Mouse (Mus musculus) CH12.LX (cell line): ENCODE results near the gene Tnfrsf22. TPM values are rescaled to one million over a fixed set of nuclear protein-coding genes. Genes with fewer than 3 reads are reported as not detected.
A peak's percentile ranks its signal among the peaks of the same experiment; 100 is the strongest.

ENCODE experiments used
- DNase-seq: peaks from one replicate; pipeline ENCODE4 v3.0.0-alpha.2; 2013; ENCODE audit errors: extremely low read depth
- H3K27ac ChIP-seq: 2 replicates; pipeline ENCODE4 v1.5.1; 2012; ENCODE audit warnings: low read depth, mild to moderate bottlenecking, control low read depth, moderate library complexity; ENCODE audit not compliant: insufficient read depth
- H3K27me3 ChIP-seq: replicated peaks from 2 replicates; pipeline ENCODE3; 2012; ENCODE audit warnings: inconsistent platforms
- H3K36me3 ChIP-seq, 2 experiments: replicated peaks in 1 of 2; 2 replicates each; pipeline versions ENCODE3 to v1.6.1; 2012; ENCODE audit warnings: inconsistent platforms in 1 of 2, low read length in 1 of 2, mild to moderate bottlenecking in 1 of 2, mixed read lengths in 1 of 2, moderate library complexity in 1 of 2; ENCODE audit not compliant: control insufficient read depth in 1 of 2, insufficient read depth in 1 of 2
- H3K4me1 ChIP-seq, 2 experiments: 2 replicates each; pipeline ENCODE4 v1.6.1; 2012; ENCODE audit warnings: inconsistent platforms in 1 of 2, moderate library complexity in 1 of 2; ENCODE audit not compliant: insufficient read depth in 2 of 2, control insufficient read depth in 1 of 2
- H3K4me2 ChIP-seq: 2 replicates; pipeline ENCODE4 v1.6.1; 2012; ENCODE audit warnings: low read depth, mild to moderate bottlenecking, control low read depth; ENCODE audit not compliant: poor library complexity, insufficient read depth, severe bottlenecking
- H3K4me3 ChIP-seq, 3 experiments: fragments of 150-350 bp in 1 of 3; sonication (generic) in 1 of 3; replicated peaks in 1 of 3; 2 replicates each; pipeline versions ENCODE3 to v1.5.1; 2011 to 2012; ENCODE audit warnings: low read depth in 2 of 3, low read length in 2 of 3, mild to moderate bottlenecking in 2 of 3, moderate library complexity in 2 of 3, control low read depth in 1 of 3, improper control_type of control experiment in 1 of 3, inconsistent platforms in 1 of 3, mixed read lengths in 1 of 3; ENCODE audit not compliant: poor library complexity in 1 of 3
- H3K79me2 ChIP-seq: replicated peaks from 2 replicates; pipeline ENCODE4 v1.6.1; 2012; ENCODE audit warnings: mild to moderate bottlenecking, moderate library complexity; ENCODE audit not compliant: control insufficient read depth, poor library complexity, insufficient read depth, severe bottlenecking; ENCODE audit errors: extremely low read depth
- H3K9ac ChIP-seq: 2 replicates; pipeline ENCODE4 v1.6.1; 2012; ENCODE audit warnings: low read depth, mild to moderate bottlenecking, control low read depth, moderate library complexity; ENCODE audit not compliant: insufficient read depth
- H3K9me3 ChIP-seq: replicated peaks from 2 replicates; pipeline ENCODE3; 2012; ENCODE audit warnings: low read length, inconsistent platforms, mixed read lengths
- BHLHE40 ChIP-seq: IDR thresholded peaks from 2 replicates; pipeline ENCODE4 v1.6.1; 2011; ENCODE audit warnings: mild to moderate bottlenecking, low read depth, low read length, improper control_type of control experiment
- CHD1 ChIP-seq: IDR thresholded peaks from 2 replicates; pipeline ENCODE4 v1.6.1; 2012; ENCODE audit warnings: low read depth, low read length, improper control_type of control experiment, inconsistent platforms
- CHD2 ChIP-seq: IDR thresholded peaks from 2 replicates; pipeline ENCODE4 v1.6.1; 2011; ENCODE audit warnings: low read length, improper control_type of control experiment
- CTCF ChIP-seq, 2 experiments: IDR thresholded peaks in 1 of 2; conservative IDR thresholded peaks in 1 of 2; 2 replicates each; pipeline ENCODE4 v1.5.1; 2011 to 2012; ENCODE audit warnings: low read depth in 2 of 2, low read length in 2 of 2, improper control_type of control experiment in 1 of 2, inconsistent platforms in 1 of 2, mild to moderate bottlenecking in 1 of 2, moderate library complexity in 1 of 2
- E2F4 ChIP-seq: IDR thresholded peaks from 2 replicates; pipeline ENCODE4 v1.6.1; 2011; ENCODE audit warnings: low read depth, low read length, improper control_type of control experiment; ENCODE audit not compliant: insufficient replicate concordance
- ELF1 ChIP-seq: IDR thresholded peaks from 2 replicates; pipeline ENCODE4 v1.6.1; 2014; ENCODE audit warnings: low read depth, mild to moderate bottlenecking, inconsistent platforms, low read length, improper control_type of control experiment
- EP300 ChIP-seq: IDR thresholded peaks from 2 replicates; pipeline ENCODE4 v1.6.1; 2011; ENCODE audit warnings: low read length, improper control_type of control experiment
- ETS1 ChIP-seq: conservative IDR thresholded peaks from 2 replicates; pipeline ENCODE4 v1.6.1; 2012; ENCODE audit warnings: low read depth, mild to moderate bottlenecking, inconsistent platforms, low read length, improper control_type of control experiment, moderate library complexity
- GABPA ChIP-seq: IDR thresholded peaks from 2 replicates; pipeline ENCODE4 v1.6.1; 2012; ENCODE audit warnings: low read depth, low read length, improper control_type of control experiment, inconsistent platforms; ENCODE audit not compliant: insufficient replicate concordance
- HCFC1 ChIP-seq: IDR thresholded peaks from 2 replicates; pipeline ENCODE4 v1.6.1; 2012; ENCODE audit warnings: low read depth, mild to moderate bottlenecking, inconsistent platforms, low read length, improper control_type of control experiment
- IRF4 ChIP-seq: IDR thresholded peaks from 2 replicates; pipeline ENCODE4 v1.6.1; 2014; ENCODE audit warnings: low read depth, mild to moderate bottlenecking, inconsistent platforms, low read length, improper control_type of control experiment
- JUN ChIP-seq: IDR thresholded peaks from 2 replicates; pipeline ENCODE4 v1.6.1; 2011; ENCODE audit warnings: low read depth, mild to moderate bottlenecking, low read length, improper control_type of control experiment, moderate library complexity; ENCODE audit not compliant: insufficient read depth
- JUND ChIP-seq: conservative IDR thresholded peaks from 2 replicates; pipeline ENCODE4 v1.6.1; 2011; ENCODE audit warnings: low read depth, low read length, improper control_type of control experiment
- KAT2A ChIP-seq: IDR thresholded peaks from 2 replicates; pipeline ENCODE4 v1.6.1; 2012; ENCODE audit warnings: low read length, improper control_type of control experiment, inconsistent platforms; ENCODE audit not compliant: insufficient replicate concordance
- MAFK ChIP-seq: IDR thresholded peaks from 2 replicates; pipeline ENCODE4 v1.6.1; 2011; ENCODE audit warnings: low read length, improper control_type of control experiment; ENCODE audit not compliant: insufficient replicate concordance
- MAX ChIP-seq: IDR thresholded peaks from 2 replicates; pipeline ENCODE4 v1.6.1; 2011; ENCODE audit warnings: low read length, improper control_type of control experiment
- MAZ ChIP-seq: IDR thresholded peaks from 2 replicates; pipeline ENCODE4 v1.6.1; 2012; ENCODE audit warnings: low read depth, mild to moderate bottlenecking, inconsistent platforms, low read length, improper control_type of control experiment, moderate library complexity
- MEF2A ChIP-seq: IDR thresholded peaks from 2 replicates; pipeline ENCODE4 v1.6.1; 2014; ENCODE audit warnings: low read depth, mild to moderate bottlenecking, inconsistent platforms, low read length, improper control_type of control experiment, borderline replicate concordance
- MXI1 ChIP-seq: IDR thresholded peaks from 2 replicates; pipeline ENCODE4 v1.6.1; 2011; ENCODE audit warnings: mild to moderate bottlenecking, low read depth, low read length, improper control_type of control experiment
- MYC ChIP-seq: IDR thresholded peaks from 2 replicates; pipeline ENCODE4 v1.6.1; 2011; ENCODE audit warnings: low read depth, mild to moderate bottlenecking, improper control_type of control experiment, low read length
- NELFE ChIP-seq: IDR thresholded peaks from 2 replicates; pipeline ENCODE4 v1.6.1; 2011; ENCODE audit warnings: low read depth, low read length, improper control_type of control experiment
- NRF1 ChIP-seq: IDR thresholded peaks from 2 replicates; pipeline ENCODE4 v1.6.1; 2014; ENCODE audit warnings: low read depth, mild to moderate bottlenecking, inconsistent platforms, low read length, improper control_type of control experiment, moderate library complexity
- PAX5 ChIP-seq: IDR thresholded peaks from 2 replicates; pipeline ENCODE4 v1.6.1; 2012; ENCODE audit warnings: low read length, inconsistent platforms, mixed read lengths
- POLR2A ChIP-seq: IDR thresholded peaks from 2 replicates; pipeline ENCODE4 v1.6.1; 2011; ENCODE audit warnings: low read depth, mild to moderate bottlenecking, improper control_type of control experiment, low read length
- POLR2AphosphoS2 ChIP-seq: IDR thresholded peaks from 2 replicates; pipeline ENCODE4 v1.6.1; 2011; ENCODE audit warnings: low read depth, low read length, improper control_type of control experiment
- RAD21 ChIP-seq: IDR thresholded peaks from 2 replicates; pipeline ENCODE4 v1.6.1; 2011; ENCODE audit warnings: low read depth, mild to moderate bottlenecking, low read length, improper control_type of control experiment, moderate library complexity
- RCOR1 ChIP-seq: conservative IDR thresholded peaks from 2 replicates; pipeline ENCODE4 v1.6.1; 2012; ENCODE audit warnings: low read depth, mild to moderate bottlenecking, inconsistent platforms, low read length, improper control_type of control experiment
- SIN3A ChIP-seq: IDR thresholded peaks from 2 replicates; pipeline ENCODE4 v1.6.1; 2012; ENCODE audit warnings: low read length, improper control_type of control experiment, inconsistent platforms
- SMC3 ChIP-seq: IDR thresholded peaks from 2 replicates; pipeline ENCODE4 v1.6.1; 2011; ENCODE audit warnings: low read depth, low read length, improper control_type of control experiment
- TBP ChIP-seq: conservative IDR thresholded peaks from 2 replicates; pipeline ENCODE4 v1.6.1; 2011; ENCODE audit warnings: low read depth, low read length, improper control_type of control experiment
- TCF12 ChIP-seq: IDR thresholded peaks from 2 replicates; pipeline ENCODE4 v1.6.1; 2014; ENCODE audit warnings: low read depth, mild to moderate bottlenecking, inconsistent platforms, low read length, improper control_type of control experiment
- UBTF ChIP-seq: IDR thresholded peaks from 2 replicates; pipeline ENCODE4 v1.6.1; 2012; ENCODE audit warnings: low read depth, mild to moderate bottlenecking, inconsistent platforms, low read length, improper control_type of control experiment, moderate library complexity
- USF1 ChIP-seq: IDR thresholded peaks from 2 replicates; pipeline ENCODE4 v1.6.1; 2014; ENCODE audit warnings: low read depth, mild to moderate bottlenecking, inconsistent platforms, low read length, improper control_type of control experiment
- USF2 ChIP-seq: conservative IDR thresholded peaks from 2 replicates; pipeline ENCODE4 v1.6.1; 2011; ENCODE audit warnings: low read depth, low read length, improper control_type of control experiment
- ZC3H11A ChIP-seq: IDR thresholded peaks from 2 replicates; pipeline ENCODE4 v1.6.1; 2012; ENCODE audit warnings: low read depth, mild to moderate bottlenecking, inconsistent platforms, low read length, improper control_type of control experiment
- ZKSCAN1 ChIP-seq: IDR thresholded peaks from 2 replicates; pipeline ENCODE4 v1.6.1; 2012; ENCODE audit warnings: low read depth, inconsistent platforms, low read length, improper control_type of control experiment, borderline replicate concordance
- ZMIZ1 ChIP-seq: IDR thresholded peaks from 2 replicates; pipeline ENCODE4 v1.6.1; 2012; ENCODE audit warnings: low read depth, mild to moderate bottlenecking, inconsistent platforms, low read length, improper control_type of control experiment
- ZNF384 ChIP-seq: IDR thresholded peaks from 2 replicates; pipeline ENCODE4 v1.6.1; 2012; ENCODE audit warnings: low read depth, low read length, improper control_type of control experiment, inconsistent platforms
- dilution Hi-C: fragments of 300-500 bp; cut with MboI; formaldehyde crosslinking; loops from 2 replicates; pipeline ENCODE4 v1.14.3; 2020; ENCODE audit warnings: low sequenced_read_pairs; ENCODE audit not compliant: extremely low pct_unique_long_range_greater_than_20kb, extremely low pct_ligation_motif_present
- in situ Hi-C: fragments of 300-500 bp; cut with MboI; formaldehyde crosslinking; loops from 3 replicates; pipeline ENCODE4 v1.14.3; 2019; ENCODE audit warnings: low sequenced_read_pairs, low pct_ligation_motif_present, low pct_unique_long_range_greater_than_20kb, mixed read lengths
- polyA plus RNA-seq: library from polyadenylated mRNA; unstranded; fragments of >175 nt; gene quantifications from 2 replicates; pipeline ENCODE4 v1.2.1, GENCODE M21; 2012; ENCODE audit warnings: low read depth; ENCODE audit not compliant: insufficient read length
- total RNA-seq, 2 experiments: library from RNA; depleted of rRNA; stranded (reverse); fragments of 300-350 nt in 1 of 2; fragments of >200 nt in 1 of 2; gene quantifications; 2 replicates each; pipeline ENCODE4 v1.2.3; 2012 to 2014

The Tnfrsf22 gene
- total and polyA plus RNA-seq, 3 experiments: 3.8 to 8.7 (median 5.2) TPM

- Histone ChIP-seq H3K36me3 (peaks cover 13 to 21% of the 10 kb centered on the region in 2 experiments), H3K27ac (no peak overlapping the region), H3K4me2 (no peak overlapping the region), H3K9me3 (no peaks in the 10 kb centered on the region), H3K79me2 (peaks cover 32% of the 10 kb centered on the region), H3K9ac (no peak overlapping the region), H3K4me1 (peaks cover 11 to 26% of the 10 kb centered on the region in 2 experiments), H3K27me3 (peaks cover 3% of the 10 kb centered on the region), H3K4me3 (no peak overlapping the region)
- 0 out of 2 replicates have a peak, but pooled peaks have one; percentile 25 for TF ChIP-seq USF1
- TF ChIP-seq MXI1: no peak
- no peak for TF ChIP-seq POLR2A
- peak in 1 of 2 experiments; percentile 63; a peak in 2 of 4 replicates for TF ChIP-seq CTCF (conservative IDR thresholded peaks at IDR 0.05 in 1 of 2, IDR thresholded peaks at IDR 0.05 in 1 of 2; ENCODE audit: low read depth in 2 of 2, low read length in 2 of 2)
- no peak for TF ChIP-seq MAZ
- no peak for TF ChIP-seq HCFC1
- TF ChIP-seq GABPA: no peak
- no peak for TF ChIP-seq JUND
- no peak for TF ChIP-seq JUN
- peak; percentile 9; the same call in 1 of the 2 replicates for TF ChIP-seq IRF4
- no peak for TF ChIP-seq CHD1
- 0 out of 2 replicates have a peak, but pooled peaks have one; percentile 26 for TF ChIP-seq MAX
- TF ChIP-seq NRF1: no peak
- TF ChIP-seq NELFE: no peak
- TF ChIP-seq RCOR1: no peak
- TF ChIP-seq UBTF: no peak
- peak; percentile 47 for TF ChIP-seq SMC3
- no peak for TF ChIP-seq ZKSCAN1
- no peak for TF ChIP-seq TCF12
- peak; percentile 60 for TF ChIP-seq RAD21
- TF ChIP-seq ETS1: no peak
- no peak for TF ChIP-seq PAX5
- TF ChIP-seq POLR2AphosphoS2: no peak
- no peak for TF ChIP-seq MAFK
- no peak for TF ChIP-seq MEF2A
- TF ChIP-seq TBP: no peak
- no peak for TF ChIP-seq KAT2A
- TF ChIP-seq CHD2: no peak
- no peak for TF ChIP-seq EP300
- no peak for TF ChIP-seq ZNF384
- no peak for TF ChIP-seq BHLHE40
- TF ChIP-seq ZMIZ1: no peak
- TF ChIP-seq ELF1: no peak
- TF ChIP-seq SIN3A: no peak
- TF ChIP-seq MYC: peak; percentile 52; the same call in 1 of the 2 replicates
- no peak for TF ChIP-seq E2F4
- no peak for TF ChIP-seq ZC3H11A
- 0 out of 2 replicates have a peak, but pooled peaks have one; percentile 8 for TF ChIP-seq USF2
- dilution Hi-C loops: no loop called here
- DNase-seq: peak; percentile 36
- in situ Hi-C loops: no loop called here
Measured at GRCm38 (mm10) chr7:143601705-143602104, 47.8 kb downstream of the Tnfrsf22 start.
